Mouse (Mus musculus) urinary bladder, adult 18-20 months (tissue): Measurements from ENCODE around the gene Xpot.

ENCODE experiments used
- DNase-seq, 2 experiments: peaks; one replicate each; pipeline ENCODE4 v3.0.0; 2022; ENCODE audit warnings: low spot score in 2 of 2, mixed read lengths in 2 of 2

The Xpot gene

DNA sequence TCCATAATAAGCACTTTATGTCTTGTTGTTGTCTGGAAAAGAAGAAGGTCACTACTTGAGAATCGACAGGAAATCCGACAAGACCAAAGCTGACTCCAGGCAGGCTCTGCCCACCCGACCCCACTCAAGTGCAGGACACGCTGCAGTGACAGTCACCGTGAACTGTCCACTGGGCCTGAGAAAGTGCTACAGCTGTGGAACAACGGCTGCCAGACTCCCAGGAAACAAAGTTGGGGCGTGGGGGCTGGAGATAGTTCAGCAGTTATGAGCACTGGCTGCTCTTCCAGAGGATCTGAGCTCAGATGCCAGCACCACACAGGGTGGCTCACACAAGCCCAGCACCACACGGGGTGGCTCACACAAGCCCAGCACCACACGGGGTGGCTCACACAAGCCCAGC lies 49.8 kb downstream of the Xpot start:
- no peak for DNase-seq

DNA sequence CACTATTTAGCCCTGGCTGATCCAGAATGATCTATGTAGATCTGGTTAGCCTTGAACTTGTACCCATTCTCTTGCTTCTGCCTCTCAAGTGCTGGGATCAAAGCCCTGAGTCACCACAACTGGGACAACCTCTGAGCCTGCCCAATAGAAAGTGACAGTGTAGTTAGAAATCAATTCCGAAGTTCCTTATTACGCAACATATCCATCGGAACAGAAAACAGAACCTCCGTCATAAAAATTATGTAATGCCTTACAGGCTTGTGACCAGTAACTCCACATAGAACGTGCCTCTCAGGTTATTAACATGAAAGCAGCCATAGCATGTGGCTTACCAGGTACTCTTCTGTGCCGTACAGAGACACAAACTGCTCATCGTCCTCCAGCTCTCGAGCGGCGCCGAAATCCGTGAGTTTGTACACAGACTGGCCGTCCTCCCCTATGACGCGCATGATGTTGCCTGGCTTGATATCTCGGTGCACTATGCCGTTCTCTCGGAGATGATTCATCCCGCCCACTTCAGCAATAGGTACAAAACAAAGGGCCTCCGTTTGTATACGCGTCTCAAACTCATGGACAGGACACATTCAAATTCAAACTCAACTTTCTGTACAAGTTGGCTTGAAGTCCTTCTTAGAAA lies 54.5 kb downstream of the Xpot start:
- no peak for DNase-seq

DNA sequence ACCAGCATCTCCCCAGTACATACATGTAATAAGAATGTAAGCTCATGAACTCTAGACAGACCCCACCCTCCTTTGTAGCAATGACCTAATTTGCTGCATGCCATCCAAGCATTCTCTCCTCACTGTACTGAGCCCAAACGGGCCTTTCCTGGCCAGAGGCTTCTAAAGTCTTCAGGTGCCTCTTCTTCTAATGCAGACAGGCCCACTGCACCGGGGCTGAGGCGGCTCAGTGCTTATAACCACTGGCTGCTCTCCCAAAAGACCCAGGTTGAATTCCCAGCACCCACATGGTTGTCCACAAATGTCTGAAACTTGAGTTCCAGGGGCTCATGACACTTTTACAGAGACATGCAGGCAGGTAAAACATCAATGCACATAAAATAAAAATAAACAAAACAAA lies 55.1 kb downstream of the Xpot start:
- DNase-seq = no peak

DNA sequence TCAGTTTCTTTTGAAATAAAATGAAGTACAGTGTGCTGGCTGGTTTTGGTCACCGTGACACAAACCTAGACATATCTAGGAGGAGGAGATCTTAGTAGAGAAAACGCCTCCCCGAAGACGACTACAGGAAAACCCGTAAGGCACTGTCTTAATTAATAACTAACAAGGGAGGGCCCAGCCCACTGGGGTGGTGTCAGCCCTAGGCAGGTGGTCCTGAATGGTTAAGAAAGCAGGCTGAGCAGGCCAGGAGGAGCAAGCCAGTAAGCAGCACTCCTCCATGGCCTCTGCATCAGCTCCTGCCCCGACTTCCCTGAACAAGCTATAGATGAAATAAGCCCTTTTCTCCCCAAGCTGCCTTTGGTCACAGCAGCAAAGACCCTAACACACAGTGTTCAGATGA lies 56.3 kb downstream of the Xpot start:
- DNase-seq = no peak

DNA sequence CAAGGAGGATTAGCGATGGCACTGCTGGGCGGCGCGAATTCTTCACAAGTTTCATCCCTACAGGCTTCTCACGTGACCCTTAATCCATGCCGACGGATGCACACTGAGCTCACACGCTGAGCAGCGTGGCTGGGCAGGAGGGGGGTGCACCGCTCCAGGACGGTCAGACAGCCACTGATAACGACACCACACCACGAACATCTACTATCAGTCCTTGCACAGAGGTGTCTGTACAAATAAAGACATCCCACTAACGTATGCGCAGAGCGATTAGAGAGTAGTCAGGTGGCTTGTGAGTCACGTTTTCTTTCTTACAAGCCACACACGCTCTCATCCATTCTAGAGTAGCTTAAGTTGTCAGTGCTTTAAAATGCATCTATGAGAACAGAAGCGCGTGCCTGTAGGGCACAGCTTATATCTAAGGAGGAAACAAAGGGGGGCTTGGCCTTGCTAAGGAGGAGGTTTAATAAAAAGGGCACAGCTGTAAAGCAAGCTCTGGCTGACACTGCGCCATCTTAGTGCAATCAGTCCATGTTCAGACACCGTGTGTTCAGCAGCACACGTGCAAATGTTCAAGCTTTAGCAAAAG lies 57.0 kb downstream of the Xpot start:
- no peak for DNase-seq

DNA sequence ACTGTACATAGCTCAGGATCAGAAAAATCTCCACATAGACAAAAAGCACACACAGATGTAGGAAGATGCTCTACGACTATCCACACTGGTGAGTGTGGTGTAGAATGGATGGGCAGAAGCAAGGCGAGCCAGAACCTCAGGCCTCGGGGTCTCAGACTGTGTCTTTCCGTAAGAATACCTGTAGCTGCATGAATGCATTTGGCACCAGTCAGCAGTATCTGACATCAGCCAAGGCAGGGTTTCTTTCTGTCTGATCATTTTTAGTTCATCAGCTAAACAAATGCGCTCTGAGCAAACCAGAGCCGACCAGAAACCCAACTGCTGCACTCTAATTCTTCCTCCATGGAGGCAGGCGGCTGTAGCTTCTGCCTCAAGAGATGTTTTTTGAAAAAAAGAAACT lies 57.6 kb downstream of the Xpot start:
- DNase-seq = no peak

DNA sequence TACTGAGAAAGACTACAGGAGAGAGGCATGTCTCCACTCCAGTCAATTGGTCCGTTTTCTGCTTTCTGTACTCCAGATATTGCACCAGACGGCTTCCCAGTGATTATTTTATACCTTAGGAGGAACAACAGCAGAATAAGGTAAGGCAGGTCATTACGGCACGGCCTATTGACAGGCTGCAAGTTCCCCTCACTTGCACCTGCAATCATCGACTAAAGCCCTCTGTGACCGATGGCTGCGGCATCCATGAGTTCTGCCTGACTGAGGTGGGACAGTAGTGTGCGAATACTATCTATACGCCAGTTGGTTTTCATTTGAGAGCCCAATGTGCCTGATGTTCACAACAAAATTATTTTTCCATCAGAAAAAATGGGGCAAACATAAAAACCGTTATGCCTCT lies 58.1 kb downstream of the Xpot start:
- DNase-seq = no peak

DNA sequence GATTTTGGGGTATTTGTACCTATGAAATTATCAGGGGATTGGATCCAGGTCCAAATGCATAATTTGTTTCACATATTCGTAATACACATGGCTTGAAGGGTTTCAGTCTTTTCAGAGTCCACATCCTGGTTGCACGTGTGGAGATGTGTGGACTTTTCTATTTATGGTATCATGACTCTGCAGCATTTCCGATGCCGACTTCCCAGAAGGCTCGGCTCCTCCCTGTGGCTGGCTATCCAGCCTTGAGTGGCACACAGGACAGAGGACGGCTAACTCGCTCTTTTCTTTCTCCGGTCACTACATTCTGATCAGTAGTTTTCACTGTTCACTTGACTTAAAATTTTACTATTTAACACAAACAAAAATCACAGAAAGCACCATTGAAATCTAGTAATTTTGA lies 61.7 kb downstream of the Xpot start:
- no peak for DNase-seq

DNA sequence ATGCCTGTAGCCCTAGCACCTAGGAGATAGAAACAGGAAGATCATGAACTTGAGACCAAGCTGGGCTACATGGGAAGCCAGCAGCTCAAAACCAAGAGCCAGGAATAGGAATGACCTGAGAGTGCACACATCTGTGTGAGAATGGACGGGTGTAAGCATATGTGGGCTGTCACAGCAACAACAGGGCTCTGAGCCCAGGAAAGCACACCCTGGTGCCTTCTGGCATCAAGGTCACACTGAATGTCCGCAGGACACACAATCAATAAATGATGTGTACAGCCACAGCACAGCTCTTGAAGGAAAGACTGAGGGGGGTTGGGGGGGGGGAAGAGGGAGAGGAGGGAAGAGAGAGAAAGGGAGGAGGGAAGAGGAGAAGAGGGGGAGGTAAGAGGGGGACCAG lies 67.9 kb downstream of the Xpot start:
- no peak for DNase-seq

DNA sequence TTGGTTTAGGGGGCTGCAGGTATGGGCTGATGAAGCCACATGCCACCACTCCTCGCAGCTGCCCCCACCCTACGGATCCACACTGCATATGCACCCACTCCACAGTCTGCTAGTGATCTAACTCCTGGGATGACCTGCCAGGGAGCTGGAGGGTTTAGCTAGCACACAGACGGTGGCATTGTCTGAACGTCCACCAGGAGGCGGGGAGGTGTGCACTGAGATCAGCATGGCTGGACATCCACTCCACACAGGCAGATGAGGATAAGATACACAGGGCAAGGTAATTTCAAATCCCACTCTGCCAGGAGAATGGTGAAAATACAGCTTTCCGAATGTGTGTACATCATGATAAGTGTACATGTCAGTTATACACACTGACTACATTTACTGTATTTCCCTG lies 69.9 kb downstream of the Xpot start:
- no peak for DNase-seq

DNA sequence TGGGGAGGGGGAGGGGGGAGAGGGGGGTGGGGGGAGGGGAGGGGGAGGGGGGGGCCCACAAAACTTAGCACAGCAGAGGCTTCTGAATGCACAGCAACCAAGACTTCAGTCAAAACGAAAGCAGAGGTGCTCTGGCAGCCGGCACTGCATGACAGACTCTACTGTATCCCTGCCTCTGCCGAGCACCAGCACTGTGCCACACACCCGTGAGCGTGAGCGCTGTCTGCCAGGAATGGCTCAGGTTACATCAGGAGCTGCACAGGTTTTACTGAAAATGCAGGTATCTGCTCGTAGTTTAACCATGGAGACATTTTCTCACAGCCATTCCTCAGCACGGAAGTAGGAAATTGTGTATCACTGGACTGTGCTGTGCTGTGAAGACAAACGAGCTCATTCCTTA lies 75.8 kb downstream of the Xpot start:
- no peak for DNase-seq

DNA sequence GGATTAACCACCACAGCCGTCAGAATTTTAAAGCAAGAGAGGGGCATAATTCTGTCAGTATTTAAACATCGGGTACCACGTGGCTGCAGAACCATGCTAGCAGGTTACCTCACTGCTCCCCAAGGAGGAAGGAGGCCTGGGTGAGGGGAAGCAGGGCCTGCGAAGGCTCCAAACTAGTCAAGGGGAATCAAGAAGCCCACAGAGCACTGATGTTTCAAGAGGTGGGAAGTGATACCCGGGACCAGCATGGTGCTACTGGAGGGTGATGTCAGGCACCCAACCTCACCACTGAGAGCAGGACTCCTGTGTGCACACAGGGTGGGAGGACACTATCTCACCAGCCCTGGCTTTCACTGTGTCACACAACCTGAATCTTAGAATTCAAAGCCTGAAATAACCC lies 76.5 kb downstream of the Xpot start:
- DNase-seq = no peak

DNA sequence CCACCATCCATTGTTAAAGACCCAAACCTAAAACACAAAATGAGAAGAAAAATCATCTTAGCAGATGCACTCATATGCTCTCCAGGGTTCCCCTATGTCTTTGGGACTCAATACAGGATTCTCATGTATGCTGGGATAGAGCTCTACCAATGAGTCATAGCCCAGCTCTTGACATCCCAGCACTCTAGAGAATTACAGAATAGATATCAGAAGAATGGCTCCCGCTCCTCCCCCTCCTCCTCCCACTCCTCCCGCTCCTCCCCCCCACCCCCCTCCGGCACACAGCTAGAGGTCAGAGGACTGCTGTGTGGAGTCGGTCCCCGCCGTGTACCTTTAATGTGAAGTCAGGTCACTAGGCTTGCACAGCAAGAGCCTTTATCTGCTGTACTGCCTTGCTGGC lies 79.0 kb downstream of the Xpot start:
- DNase-seq = no peak

DNA sequence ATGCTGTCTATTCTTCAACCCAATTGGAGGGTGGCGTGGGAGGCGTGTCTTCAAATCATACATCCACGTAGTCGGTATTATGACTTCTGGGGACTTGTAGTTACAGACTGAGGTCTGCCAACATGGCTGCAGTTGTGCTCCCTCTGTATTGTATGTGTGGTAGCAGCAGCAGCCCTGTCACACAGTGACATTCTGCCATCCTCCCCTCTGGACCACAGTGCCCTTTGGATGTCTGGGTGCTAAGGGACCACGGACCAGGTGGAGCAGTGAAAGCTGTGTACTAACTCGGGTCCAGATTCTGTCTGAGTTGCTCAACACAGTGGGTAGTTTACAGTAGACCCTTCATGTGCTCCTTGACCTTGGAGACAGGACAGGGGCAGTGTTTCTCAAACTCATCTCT lies 82.6 kb downstream of the Xpot start:
- no peak for DNase-seq

DNA sequence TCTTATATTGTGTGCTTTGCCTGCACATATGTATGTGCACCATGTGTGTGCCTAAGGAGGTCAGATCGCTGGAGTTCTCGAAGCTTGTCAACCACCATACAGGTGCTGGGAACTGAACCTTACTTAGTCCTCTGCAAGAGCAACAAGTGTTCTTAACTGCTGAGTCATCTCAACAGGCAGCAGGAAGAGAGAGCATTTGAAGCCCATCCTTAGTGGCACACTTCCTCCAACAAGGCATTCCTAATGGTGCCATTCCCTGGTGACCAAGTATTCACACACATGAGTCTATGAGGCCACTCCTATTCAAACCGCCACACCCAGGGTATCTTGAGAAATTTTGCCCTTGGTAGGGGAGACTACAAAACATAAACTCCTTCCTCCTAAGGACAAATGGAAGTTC lies 84.0 kb downstream of the Xpot start:
- no peak for DNase-seq
